Mouse (Mus musculus) ES-E14 (cell line): ENCODE results near the gene Hoxb5. TPM values are rescaled to one million over a fixed set of nuclear protein-coding genes. Genes with fewer than 3 reads are reported as not detected.

Source experiments
- DNase-seq: peaks from one replicate; pipeline ENCODE4 v3.0.0-alpha.2; 2013; ENCODE audit warnings: low read depth, low spot score
- H3K27ac ChIP-seq: 2 replicates; pipeline ENCODE4 v1.5.1; 2012; ENCODE audit warnings: low read depth, mild to moderate bottlenecking, low read length, moderate library complexity, mixed read lengths; ENCODE audit not compliant: poor library complexity, insufficient read depth, severe bottlenecking
- H3K36me3 ChIP-seq: 2 replicates; pipeline ENCODE4 v1.6.1; 2012; ENCODE audit warnings: mild to moderate bottlenecking, low read length, moderate library complexity, mixed read lengths; ENCODE audit not compliant: control insufficient read depth, poor library complexity, insufficient read depth, severe bottlenecking
- H3K4me1 ChIP-seq, 2 experiments: fragments of 150-350 bp in 1 of 2; sonication (generic) in 1 of 2; 2 replicates each; pipeline ENCODE4 v1.6.1; 2012; ENCODE audit warnings: low read length in 2 of 2, mild to moderate bottlenecking in 1 of 2, mixed read lengths in 1 of 2; ENCODE audit not compliant: control insufficient read depth in 2 of 2, insufficient read depth in 2 of 2, poor library complexity in 1 of 2
- H3K4me3 ChIP-seq, 2 experiments: fragments of 150-350 bp in 1 of 2; sonication (generic) in 1 of 2; 2 replicates each; pipeline ENCODE4 v1.5.1; 2012; ENCODE audit warnings: low read length in 2 of 2, low read depth in 1 of 2, mild to moderate bottlenecking in 1 of 2, mixed read lengths in 1 of 2; ENCODE audit not compliant: insufficient read depth in 1 of 2, poor library complexity in 1 of 2, severe bottlenecking in 1 of 2
- H3K9ac ChIP-seq: 2 replicates; pipeline ENCODE4 v1.6.1; 2012; ENCODE audit warnings: low read depth, mild to moderate bottlenecking, low read length, mixed read lengths; ENCODE audit not compliant: poor library complexity, insufficient read depth, severe bottlenecking
- H3K9me3 ChIP-seq: fragments of 150-350 bp; sonication (generic); 2 replicates; pipeline ENCODE4 v1.6.1; 2012; ENCODE audit warnings: low read depth, mild to moderate bottlenecking, low read length; ENCODE audit not compliant: control insufficient read depth, insufficient read depth
- CHD2 ChIP-seq: IDR thresholded peaks from 2 replicates; pipeline ENCODE4 v1.6.1; 2014; ENCODE audit warnings: mild to moderate bottlenecking, low read depth, low read length, inconsistent platforms
- HCFC1 ChIP-seq: IDR thresholded peaks from 2 replicates; pipeline ENCODE4 v1.6.1; 2012; ENCODE audit warnings: low read length, inconsistent platforms, borderline replicate concordance; ENCODE audit not compliant: insufficient read depth
- MAFK ChIP-seq: IDR thresholded peaks from 2 replicates; pipeline ENCODE4 v1.6.1; 2014; ENCODE audit warnings: mild to moderate bottlenecking, low read depth, low read length, inconsistent platforms; ENCODE audit not compliant: insufficient read depth
- ZC3H11A ChIP-seq: IDR thresholded peaks from 2 replicates; pipeline ENCODE4 v1.6.1; 2012; ENCODE audit warnings: low read depth, mild to moderate bottlenecking, inconsistent platforms, low read length, borderline replicate concordance
- ZNF384 ChIP-seq: IDR thresholded peaks from 2 replicates; pipeline ENCODE4 v1.6.1; 2012; ENCODE audit warnings: low read depth, low read length, inconsistent platforms
- in situ Hi-C, 2 experiments: fragments of 600-800 bp; cut with MboI; formaldehyde crosslinking; loops; one replicate each; pipeline ENCODE4 v1.15.1; 2025; ENCODE audit warnings: low sequenced_read_pairs in 2 of 2, inconsistent platforms in 1 of 2; ENCODE audit not compliant: unreplicated experiment in 2 of 2
- total RNA-seq: library from RNA; depleted of rRNA; stranded (reverse); fragments of 300-350 nt; gene quantifications from 2 replicates; pipeline ENCODE4 v1.2.3, GENCODE M21; 2012

Hoxb5 gene
- total RNA-seq, 1 experiment: 0.09 TPM

DNA sequence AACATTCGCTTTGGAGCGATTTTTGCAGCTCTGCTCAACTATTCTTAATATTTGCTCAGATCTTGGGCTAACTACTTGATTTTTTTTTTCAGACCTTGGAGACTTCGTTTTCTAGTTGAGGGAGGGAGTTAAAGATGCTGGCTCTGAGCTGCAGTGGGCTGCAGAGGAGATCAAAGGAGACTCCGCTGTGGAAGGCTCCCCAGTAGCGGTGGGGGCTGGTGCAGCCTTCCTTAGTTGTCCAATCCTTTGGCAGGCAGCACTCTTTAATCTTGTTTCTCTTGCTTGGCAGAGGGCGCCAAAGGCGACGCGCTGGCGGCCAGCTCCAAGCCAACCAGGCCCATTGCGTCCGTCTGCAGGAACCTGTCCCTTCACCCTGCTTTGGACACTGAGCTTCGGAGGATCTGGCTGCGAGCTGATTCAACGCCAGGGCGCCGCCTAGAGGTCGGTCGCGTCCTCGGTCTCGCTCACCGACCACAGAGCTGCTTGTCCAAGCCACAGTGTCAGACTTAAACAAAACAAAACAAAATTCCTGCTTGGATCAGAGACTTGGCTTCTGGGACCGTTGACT is 41.7 kb upstream of the Hoxb5 start:
- in situ Hi-C loops: no loop called here
- no peak for DNase-seq
- no peak overlapping the region for H3K9ac ChIP-seq
- no peak overlapping the region for H3K4me3 ChIP-seq
- 0 out of 4 replicates have a peak, but pooled peaks cover 0 to 2% of the 10 kb centered on the region in 2 experiments for H3K4me1 ChIP-seq
- H3K27ac ChIP-seq: no peak overlapping the region
- peaks cover 5% of the 10 kb centered on the region for H3K36me3 ChIP-seq
- H3K9me3 ChIP-seq: no peaks in the 10 kb centered on the region
- TF ChIP-seq HCFC1 (no peak), MAFK (no peak), ZNF384 (no peak), CHD2 (no peak), ZC3H11A (no peak)

- Histone ChIP-seq H3K4me1 (0 out of 4 replicates have a peak, but pooled peaks cover 0 to 2% of the 10 kb centered on the region in 2 experiments), H3K9me3 (no peaks in the 10 kb centered on the region), H3K27ac (no peak overlapping the region), H3K36me3 (peaks cover 5% of the 10 kb centered on the region), H3K9ac (no peak overlapping the region), H3K4me3 (no peak overlapping the region)
- no peak for DNase-seq
- in situ Hi-C loops: no loop called here
- no peak for TF ChIP-seq ZNF384
- no peak for TF ChIP-seq ZC3H11A
- no peak for TF ChIP-seq MAFK
- TF ChIP-seq CHD2: no peak
- TF ChIP-seq HCFC1: no peak
Measured at GRCm38 (mm10) chr11:96262262-96262830, 40.8 kb upstream of the Hoxb5 start.

- no peak for TF ChIP-seq ZNF384
- no peak for TF ChIP-seq MAFK
- TF ChIP-seq ZC3H11A: no peak
- no peak for TF ChIP-seq HCFC1
- no peak for TF ChIP-seq CHD2
- in situ Hi-C loops: no loop called here
- H3K9ac ChIP-seq: no peak overlapping the region
- no peak for DNase-seq
- peaks cover 5% of the 10 kb centered on the region for H3K36me3 ChIP-seq
- 0 out of 4 replicates have a peak, but pooled peaks cover 0 to 2% of the 10 kb centered on the region in 2 experiments for H3K4me1 ChIP-seq
- no peaks in the 10 kb centered on the region for H3K9me3 ChIP-seq
- no peak overlapping the region for H3K27ac ChIP-seq
- no peak overlapping the region for H3K4me3 ChIP-seq
Measured at GRCm38 (mm10) chr11:96263636-96264389, 39.3 kb upstream of the Hoxb5 start.

- TF ChIP-seq MAFK (no peak), ZNF384 (no peak), CHD2 (no peak), HCFC1 (no peak), ZC3H11A (no peak)
- Histone ChIP-seq H3K27ac (no peak overlapping the region), H3K9ac (no peak overlapping the region), H3K4me1 (0 out of 4 replicates have a peak, but pooled peaks cover 0 to 2% of the 10 kb centered on the region in 2 experiments), H3K4me3 (no peak overlapping the region), H3K36me3 (peaks cover 5% of the 10 kb centered on the region), H3K9me3 (no peaks in the 10 kb centered on the region)
- in situ Hi-C loops: no loop called here
- DNase-seq: no peak
Measured at GRCm38 (mm10) chr11:96264390-96265020, 38.6 kb upstream of the Hoxb5 start.
